Mouse (Mus musculus) megakaryocyte progenitor cell, adult 5-6 weeks (primary cell): ENCODE measurements around the gene Fbxl2. TPM values are rescaled to one million over a fixed set of nuclear protein-coding genes. Genes with fewer than 3 reads are reported as not detected.

Experiments
- ATAC-seq: replicated peaks from 2 replicates; pipeline ENCODE4 v1.8.0; 2016; ENCODE audit warnings: mild to moderate bottlenecking, moderate TSS enrichment, inconsistent platforms; ENCODE audit not compliant: poor library complexity
- total RNA-seq, 2 experiments: library from RNA; stranded (forward) in 1 of 2; stranded (reverse) in 1 of 2; fragments of 157-497, 149-512 nt in 1 of 2; fragments of 200-1000 nt in 1 of 2; gene quantifications; 2 replicates each; pipeline versions ENCODE4 v1.2.3 to v1.2.4; 2015 to 2017

Fbxl2 gene
- total RNA-seq (2015) = 0.67 and 1.9 TPM in 2 replicates
- 1.0 and 2.0 TPM in 2 replicates for total RNA-seq (2017)

GRCm38 (mm10) chr9:114046028-114046427 lies at the start of gene Fbxl2:
Gene Fbxl2 (minus strand): TSS chr9:114046191.
- no peak for ATAC-seq

GRCm38 (mm10) chr9:114094854-114095253 lies 48.9 kb upstream of the Fbxl2 start:
- ATAC-seq = no peak

- peak; percentile 75 for ATAC-seq
These were observed 46.2 kb upstream of the Fbxl2 start for GRCm38 (mm10) chr9:114092188-114092587.

- ATAC-seq = peak; percentile 56
These were observed 42.9 kb upstream of the Fbxl2 start for GRCm38 (mm10) chr9:114088885-114089284.

GRCm38 (mm10) chr9:114087106-114087815 lies 41.3 kb upstream of the Fbxl2 start:
- ATAC-seq = no peak

GRCm38 (mm10) chr9:114086422-114086821 lies 40.4 kb upstream of the Fbxl2 start:
- ATAC-seq = no peak

GRCm38 (mm10) chr9:114073681-114074080 lies 27.7 kb upstream of the Fbxl2 start:
- ATAC-seq = no peak

GRCm38 (mm10) chr9:114069372-114069771 lies 23.4 kb upstream of the Fbxl2 start:
- ATAC-seq = no peak

GRCm38 (mm10) chr9:114068494-114069053 lies 22.6 kb upstream of the Fbxl2 start:
- no peak for ATAC-seq

GRCm38 (mm10) chr9:114057090-114057796 lies 11.3 kb upstream of the Fbxl2 start, which contains the start of gene Susd5:
Gene Susd5 (plus strand): TSS chr9:114057140.
- ATAC-seq = no peak; the same call in 1 of the 2 replicates

- no peak for ATAC-seq
These were observed 6.9 kb upstream of the Fbxl2 start for GRCm38 (mm10) chr9:114052866-114053265.

GRCm38 (mm10) chr9:114052031-114052430 lies 6.0 kb upstream of the Fbxl2 start:
- peak; percentile 51; the same call in 1 of the 2 replicates for ATAC-seq

- 0 out of 2 replicates have a peak, but pooled peaks have one; percentile 43 for ATAC-seq
These were observed 4.8 kb upstream of the Fbxl2 start for GRCm38 (mm10) chr9:114050778-114051177.

GRCm38 (mm10) chr9:114050106-114050505 lies 4.1 kb upstream of the Fbxl2 start:
- no peak for ATAC-seq

- ATAC-seq = no peak
These were observed 685 bp upstream of the Fbxl2 start for GRCm38 (mm10) chr9:114046676-114047075.

- peak; percentile 83 for ATAC-seq
These were observed 1.5 kb downstream of the Fbxl2 start for GRCm38 (mm10) chr9:114044446-114044845.

GRCm38 (mm10) chr9:114042490-114042889 lies 3.5 kb downstream of the Fbxl2 start:
- no peak for ATAC-seq

GRCm38 (mm10) chr9:114040945-114041344 lies 5.0 kb downstream of the Fbxl2 start:
- no peak for ATAC-seq

GRCm38 (mm10) chr9:114026261-114026934 lies 19.6 kb downstream of the Fbxl2 start:
- peak; percentile 94 for ATAC-seq

GRCm38 (mm10) chr9:114025846-114026245 lies 20.1 kb downstream of the Fbxl2 start:
- no peak for ATAC-seq

- no peak for ATAC-seq
These were observed 20.8 kb downstream of the Fbxl2 start for GRCm38 (mm10) chr9:114025182-114025581.
